Mouse (Mus musculus): Measurements from ENCODE around the gene Mcemp1. TPM values are rescaled to one million over a fixed set of nuclear protein-coding genes. Genes with fewer than 3 reads are reported as not detected.
A peak's percentile ranks its signal among the peaks of the same experiment; 100 is the strongest.

Mcemp1 gene
- polyA plus RNA-seq, 1 experiment from 2014 or later, result 0.29 TPM

DNA sequence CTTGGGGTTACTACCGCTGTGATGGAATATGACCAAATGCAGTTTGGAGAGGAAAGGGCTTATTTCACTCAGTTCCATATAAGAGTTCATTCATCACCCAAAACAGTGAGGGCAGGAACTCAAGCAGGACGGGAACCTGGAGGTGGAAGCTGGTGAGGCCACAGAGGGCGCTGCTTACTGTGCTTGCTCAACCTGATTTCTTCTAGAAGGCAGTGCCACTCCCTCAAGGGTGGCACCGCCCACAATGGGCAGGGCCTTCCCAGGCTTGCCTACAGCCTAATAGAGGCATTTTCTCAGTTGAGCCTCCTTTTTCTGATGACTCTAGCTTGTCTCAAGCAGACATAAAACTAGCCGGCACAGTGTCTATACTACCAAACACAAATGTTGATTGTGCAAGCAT, 19.8 kb upstream of the Mcemp1 start:
- ATAC-seq (replicated peaks; ENCODE audit: low FRiP score) (no peak), DNase-seq (ENCODE audit: low spot score) (no peak)
- Histone ChIP-seq H3K27me3 (ENCODE audit: control insufficient read depth, insufficient read depth, low read length) (no peaks in the 10 kb centered on the region), H3K4me2 (ENCODE audit: low read depth, low read length, severe bottlenecking) (no peak overlapping the region), H3K4me1 (replicated peaks; ENCODE audit: control insufficient read depth, insufficient read depth, low read length) (no peaks in the 10 kb centered on the region), H3K36me3 (ENCODE audit: control insufficient read depth, insufficient read depth, low read length) (no peaks in the 10 kb centered on the region), H3K9ac (ENCODE audit: low read length) (no peak overlapping the region), H3K9me3 (ENCODE audit: control insufficient read depth, low read length) (no peaks in the 10 kb centered on the region), H3K27ac (ENCODE audit: low read depth, low read length) (no peak overlapping the region), H3K4me3 (ENCODE audit: low read depth, low read length) (no peak overlapping the region)
- WGBS, result 28% methylated on average over 5 of the region's 5 CpGs

- Histone ChIP-seq H3K36me3 (ENCODE audit: control insufficient read depth, insufficient read depth, low read length) (no peaks in the 10 kb centered on the region), H3K4me3 (ENCODE audit: low read depth, low read length) (no peak overlapping the region), H3K4me2 (ENCODE audit: low read depth, low read length, severe bottlenecking) (no peak overlapping the region), H3K9ac (ENCODE audit: low read length) (no peak overlapping the region), H3K27me3 (ENCODE audit: control insufficient read depth, insufficient read depth, low read length) (no peaks in the 10 kb centered on the region), H3K27ac (ENCODE audit: low read depth, low read length) (no peak overlapping the region), H3K9me3 (ENCODE audit: control insufficient read depth, low read length) (no peaks in the 10 kb centered on the region), H3K4me1 (replicated peaks; ENCODE audit: control insufficient read depth, insufficient read depth, low read length) (no peaks in the 10 kb centered on the region)
- WGBS, result 84% methylated on average over 6 of the region's 6 CpGs
- ATAC-seq (replicated peaks; ENCODE audit: low FRiP score) (no peak), DNase-seq (ENCODE audit: low spot score) (no peak)
These were observed 18.6 kb upstream of the Mcemp1 start for GRCm38 (mm10) chr8:3646824-3647531.

DNA sequence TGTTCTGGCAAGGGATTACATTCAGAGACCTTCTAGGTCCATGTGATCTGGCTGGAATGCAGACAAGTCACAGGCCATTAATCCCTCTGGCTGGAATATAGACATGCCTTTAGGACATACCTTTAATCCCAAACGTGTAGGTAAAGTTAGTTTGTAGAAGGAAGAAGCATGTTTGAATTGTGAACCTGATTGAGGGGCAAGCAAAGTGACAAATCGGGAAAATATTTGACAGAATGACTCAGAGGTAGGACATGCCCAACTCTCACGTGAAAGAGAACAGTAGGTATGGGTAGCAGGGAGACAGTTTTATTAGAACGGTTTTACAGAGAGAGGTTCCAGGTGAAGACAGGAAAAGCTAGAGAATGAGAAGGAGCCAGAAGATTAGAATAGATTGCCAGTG, 18.0 kb upstream of the Mcemp1 start:
- no peak overlapping the region for H3K4me2 ChIP-seq (ENCODE audit: low read depth, low read length, severe bottlenecking)
- H3K36me3 ChIP-seq (ENCODE audit: control insufficient read depth, insufficient read depth, low read length), result no peaks in the 10 kb centered on the region
- no peaks in the 10 kb centered on the region for H3K4me1 ChIP-seq (replicated peaks; ENCODE audit: control insufficient read depth, insufficient read depth, low read length)
- H3K9ac ChIP-seq (ENCODE audit: low read length), result no peak overlapping the region
- WGBS, result 76% methylated on average over 4 of the region's 4 CpGs
- ATAC-seq (replicated peaks; ENCODE audit: low FRiP score) (no peak), DNase-seq (ENCODE audit: low spot score) (no peak)
- no peaks in the 10 kb centered on the region for H3K27me3 ChIP-seq (ENCODE audit: control insufficient read depth, insufficient read depth, low read length)
- no peak overlapping the region for H3K27ac ChIP-seq (ENCODE audit: low read depth, low read length)
- H3K4me3 ChIP-seq (ENCODE audit: low read depth, low read length), result no peak overlapping the region
- no peaks in the 10 kb centered on the region for H3K9me3 ChIP-seq (ENCODE audit: control insufficient read depth, low read length)

- no peak for ATAC-seq (replicated peaks; ENCODE audit: low FRiP score)
- H3K4me2 ChIP-seq (ENCODE audit: low read depth, low read length, severe bottlenecking), result no peak overlapping the region
- WGBS, result 87% methylated on average over 1 of the region's 2 CpGs
- H3K27me3 ChIP-seq (ENCODE audit: control insufficient read depth, insufficient read depth, low read length), result no peaks in the 10 kb centered on the region
- no peaks in the 10 kb centered on the region for H3K36me3 ChIP-seq (ENCODE audit: control insufficient read depth, insufficient read depth, low read length)
- no peak overlapping the region for H3K9ac ChIP-seq (ENCODE audit: low read length)
- H3K4me1 ChIP-seq (replicated peaks; ENCODE audit: control insufficient read depth, insufficient read depth, low read length), result no peaks in the 10 kb centered on the region
- no peaks in the 10 kb centered on the region for H3K9me3 ChIP-seq (ENCODE audit: control insufficient read depth, low read length)
- DNase-seq (ENCODE audit: low spot score), result no peak
- H3K27ac ChIP-seq (ENCODE audit: low read depth, low read length), result no peak overlapping the region
- no peak overlapping the region for H3K4me3 ChIP-seq (ENCODE audit: low read depth, low read length)
These were observed 17.3 kb upstream of the Mcemp1 start for GRCm38 (mm10) chr8:3648268-3648667.

DNA sequence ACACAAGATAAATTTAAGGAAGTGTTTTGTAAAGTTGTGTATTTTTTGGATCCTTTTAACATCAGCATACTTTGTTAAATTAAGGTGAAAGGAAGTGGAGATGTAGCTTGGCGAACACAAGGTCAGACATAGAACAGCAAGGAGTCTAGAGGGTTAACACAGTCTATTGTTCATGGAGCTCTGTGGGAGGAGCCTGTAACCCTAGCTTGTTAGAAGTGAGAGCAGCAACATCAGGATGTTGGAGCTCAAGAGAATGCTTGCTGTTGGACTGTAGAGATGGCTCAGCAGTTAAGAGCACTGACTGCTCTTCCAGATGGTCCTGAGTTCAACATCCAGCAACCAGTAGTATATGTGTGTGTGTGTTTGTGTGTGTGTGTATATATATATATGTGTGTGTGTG, 16.6 kb upstream of the Mcemp1 start:
- Histone ChIP-seq H3K9ac (ENCODE audit: low read length) (no peak overlapping the region), H3K36me3 (ENCODE audit: control insufficient read depth, insufficient read depth, low read length) (no peaks in the 10 kb centered on the region)
- 0 out of 2 replicates have a peak, but pooled peaks have one; percentile 36 for ATAC-seq (replicated peaks; ENCODE audit: low FRiP score)

DNA sequence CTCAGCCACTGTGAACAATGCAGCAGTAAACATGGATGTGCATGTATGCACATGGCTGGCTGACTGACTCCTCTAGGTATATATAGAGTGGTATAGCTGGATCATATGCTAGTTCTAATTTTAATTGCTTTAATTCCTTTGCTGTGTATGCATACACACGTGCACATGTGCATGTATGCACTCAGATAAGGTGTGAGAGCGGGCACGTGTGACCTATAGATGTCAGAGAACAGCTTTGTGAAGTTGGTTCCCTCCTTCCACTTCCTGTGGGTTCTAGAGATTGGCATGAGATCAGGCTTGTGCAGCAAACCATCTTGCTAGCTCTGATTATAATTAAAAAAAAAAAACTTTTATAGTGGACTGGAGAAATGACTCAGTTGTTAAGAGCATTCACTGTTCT, 12.7 kb upstream of the Mcemp1 start:
- H3K9me3 ChIP-seq (ENCODE audit: control insufficient read depth, low read length), result no peaks in the 10 kb centered on the region
- H3K27me3 ChIP-seq (ENCODE audit: control insufficient read depth, insufficient read depth, low read length), result no peaks in the 10 kb centered on the region
- H3K4me1 ChIP-seq (replicated peaks; ENCODE audit: control insufficient read depth, insufficient read depth, low read length), result no peaks in the 10 kb centered on the region; the same call in 1 of the 2 replicates
- no peak overlapping the region for H3K4me2 ChIP-seq (ENCODE audit: low read depth, low read length, severe bottlenecking)
- 66% methylated on average over 3 of the region's 3 CpGs for WGBS
- H3K4me3 ChIP-seq (ENCODE audit: low read depth, low read length), result no peak overlapping the region
- ATAC-seq (replicated peaks; ENCODE audit: low FRiP score) (no peak), DNase-seq (ENCODE audit: low spot score) (no peak)
- H3K36me3 ChIP-seq (ENCODE audit: control insufficient read depth, insufficient read depth, low read length), result no peaks in the 10 kb centered on the region
- no peak overlapping the region for H3K27ac ChIP-seq (ENCODE audit: low read depth, low read length)
- H3K9ac ChIP-seq (ENCODE audit: low read length), result no peak overlapping the region

More for the DNA sequence above, 16.6 kb upstream of the Mcemp1 start:
- H3K9me3 ChIP-seq (ENCODE audit: control insufficient read depth, low read length), result no peaks in the 10 kb centered on the region
- no peak for DNase-seq (ENCODE audit: low spot score)
- H3K27ac ChIP-seq (ENCODE audit: low read depth, low read length), result no peak overlapping the region
- WGBS, result 35% methylated on average over 1 of the region's 1 CpGs
- no peak overlapping the region for H3K4me2 ChIP-seq (ENCODE audit: low read depth, low read length, severe bottlenecking)
- H3K4me3 ChIP-seq (ENCODE audit: low read depth, low read length), result no peak overlapping the region
- H3K27me3 ChIP-seq (ENCODE audit: control insufficient read depth, insufficient read depth, low read length), result no peaks in the 10 kb centered on the region
- H3K4me1 ChIP-seq (replicated peaks; ENCODE audit: control insufficient read depth, insufficient read depth, low read length), result no peaks in the 10 kb centered on the region

GRCm38 (mm10) chr8:3654726-3655508, 10.6 kb upstream of the Mcemp1 start:
- WGBS, result 79% methylated on average over 11 of the region's 11 CpGs
- Histone ChIP-seq H3K9me3 (ENCODE audit: control insufficient read depth, low read length) (no peaks in the 10 kb centered on the region), H3K9ac (ENCODE audit: low read length) (no peak overlapping the region), H3K4me1 (replicated peaks; ENCODE audit: control insufficient read depth, insufficient read depth, low read length) (no peaks in the 10 kb centered on the region; the same call in 1 of the 2 replicates), H3K27me3 (ENCODE audit: control insufficient read depth, insufficient read depth, low read length) (no peaks in the 10 kb centered on the region), H3K36me3 (ENCODE audit: control insufficient read depth, insufficient read depth, low read length) (no peaks in the 10 kb centered on the region), H3K4me2 (ENCODE audit: low read depth, low read length, severe bottlenecking) (no peak overlapping the region), H3K4me3 (ENCODE audit: low read depth, low read length) (no peak overlapping the region), H3K27ac (ENCODE audit: low read depth, low read length) (no peak overlapping the region)
- ATAC-seq (replicated peaks; ENCODE audit: low FRiP score) (no peak), DNase-seq (ENCODE audit: low spot score) (no peak)

DNA sequence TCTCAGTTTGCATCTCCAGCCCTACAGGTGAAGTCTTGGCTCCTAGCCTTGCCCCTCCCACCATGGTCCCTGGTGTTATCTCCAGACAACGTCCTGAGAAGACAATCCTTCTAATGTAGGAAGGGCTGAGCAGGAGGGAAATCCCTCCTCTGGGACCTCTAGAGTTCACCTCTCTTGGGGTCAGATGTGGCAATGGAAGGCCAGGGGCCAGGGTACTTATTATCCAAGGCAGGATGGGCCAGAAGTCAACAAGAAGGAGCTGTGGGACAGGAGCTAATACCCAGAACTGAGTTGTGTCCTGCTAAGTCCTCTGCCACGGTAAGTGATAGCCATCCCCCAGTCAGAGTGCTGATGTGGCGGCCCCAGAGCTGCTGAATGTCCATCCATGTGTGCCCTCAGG, 10.0 kb upstream of the Mcemp1 start, which contains the start of gene Retn:
Retn (plus strand) TSS at position 245 of the 400 bp plus-strand sequence.
- WGBS, result 77% methylated on average over 3 of the region's 3 CpGs

More for the DNA sequence above, 10.0 kb upstream of the Mcemp1 start, which contains the start of gene Retn:
- Histone ChIP-seq H3K4me2 (ENCODE audit: low read depth, low read length, severe bottlenecking) (no peak within 1 kb of the TSS), H3K9me3 (ENCODE audit: control insufficient read depth, low read length) (no peaks in the 10 kb centered on the region), H3K4me1 (replicated peaks; ENCODE audit: control insufficient read depth, insufficient read depth, low read length) (no peaks in the 10 kb centered on the region; the same call in 1 of the 2 replicates), H3K27me3 (ENCODE audit: control insufficient read depth, insufficient read depth, low read length) (no peaks in the 10 kb centered on the region), H3K36me3 (ENCODE audit: control insufficient read depth, insufficient read depth, low read length) (no peaks in the 10 kb centered on the region), H3K9ac (ENCODE audit: low read length) (no peak within 1 kb of the TSS), H3K4me3 (ENCODE audit: low read depth, low read length) (no peak within 1 kb of the TSS), H3K27ac (ENCODE audit: low read depth, low read length) (no peak within 1 kb of the TSS)
- no peak for ATAC-seq (replicated peaks; ENCODE audit: low FRiP score)
- no peak for DNase-seq (ENCODE audit: low spot score)
